Mouse (Mus musculus): ENCODE measurements at regions not wholly inside any gene's neighbourhood (a gene's known extent, or its start where the extent isn't known, plus 50 kb on each side); places are given as distances from the start of the nearest gene placed in this dataset.

GRCm38 (mm10) chr17:27333141-27333540, 128.9 kb upstream of the Lemd2 start:
- H3K4me3 ChIP-seq (ENCODE audit: control insufficient read depth in 1 of 2, insufficient read depth in 1 of 2, low read depth in 1 of 2, low read length in 2 of 2): no peak overlapping the region
- no peak overlapping the region for H3K9ac ChIP-seq (ENCODE audit: low read length)
- H3K4me2 ChIP-seq (ENCODE audit: low read length): no peak overlapping the region
- H3K27me3 ChIP-seq (ENCODE audit: control insufficient read depth, insufficient read depth, low read length): no peaks in the 10 kb centered on the region; the same call in none of the 2 replicates
- WGBS: 82% methylated on average over 6 of the region's 6 CpGs
- H3K4me1 ChIP-seq (ENCODE audit: control insufficient read depth in 2 of 2, insufficient read depth in 2 of 2, low read length in 2 of 2): peaks cover 6 to 10% of the 10 kb centered on the region in 2 experiments
- no peak overlapping the region for H3K27ac ChIP-seq (replicated peaks in 1 of 2; ENCODE audit: control insufficient read depth in 1 of 2, insufficient read depth in 1 of 2, low read depth in 2 of 2, low read length in 2 of 2)
- H3K9me3 ChIP-seq (ENCODE audit: control insufficient read depth, low read length): no peaks in the 10 kb centered on the region
- H3K36me3 ChIP-seq (ENCODE audit: control insufficient read depth, insufficient read depth, low read length): no peaks in the 10 kb centered on the region
- ATAC-seq (ENCODE audit: insufficient number of reproducible peaks, insufficient read depth, low FRiP score, low read depth): no peak

- H3K27ac ChIP-seq (replicated peaks in 1 of 2; ENCODE audit: control insufficient read depth in 1 of 2, insufficient read depth in 1 of 2, low read depth in 2 of 2, low read length in 2 of 2): no peak overlapping the region
- H3K36me3 ChIP-seq (ENCODE audit: control insufficient read depth, insufficient read depth, low read length): no peaks in the 10 kb centered on the region
- no peak overlapping the region for H3K4me3 ChIP-seq (ENCODE audit: control insufficient read depth in 1 of 2, insufficient read depth in 1 of 2, low read depth in 1 of 2, low read length in 2 of 2)
- H3K27me3 ChIP-seq (ENCODE audit: control insufficient read depth, insufficient read depth, low read length): no peaks in the 10 kb centered on the region; the same call in none of the 2 replicates
- no peaks in the 10 kb centered on the region for H3K9me3 ChIP-seq (ENCODE audit: control insufficient read depth, low read length)
- H3K4me1 ChIP-seq (ENCODE audit: control insufficient read depth in 2 of 2, insufficient read depth in 2 of 2, low read length in 2 of 2): peaks cover 3 to 10% of the 10 kb centered on the region in 2 experiments
- H3K4me2 ChIP-seq (ENCODE audit: low read length): no peak overlapping the region
- 74% methylated on average over 4 of the region's 4 CpGs for WGBS
- ATAC-seq (ENCODE audit: insufficient number of reproducible peaks, insufficient read depth, low FRiP score, low read depth): no peak
- no peak overlapping the region for H3K9ac ChIP-seq (ENCODE audit: low read length)
Observed at GRCm38 (mm10) chr17:27332076-27332475, 127.8 kb upstream of the Lemd2 start.

GRCm38 (mm10) chr17:27331630-27332029, 127.4 kb upstream of the Lemd2 start:
- Histone ChIP-seq H3K36me3 (ENCODE audit: control insufficient read depth, insufficient read depth, low read length) (no peaks in the 10 kb centered on the region), H3K27ac (replicated peaks in 1 of 2; ENCODE audit: control insufficient read depth in 1 of 2, insufficient read depth in 1 of 2, low read depth in 2 of 2, low read length in 2 of 2) (no peak overlapping the region), H3K9me3 (ENCODE audit: control insufficient read depth, low read length) (no peaks in the 10 kb centered on the region), H3K9ac (ENCODE audit: low read length) (no peak overlapping the region), H3K27me3 (ENCODE audit: control insufficient read depth, insufficient read depth, low read length) (peaks cover 2% of the 10 kb centered on the region), H3K4me3 (ENCODE audit: control insufficient read depth in 1 of 2, insufficient read depth in 1 of 2, low read depth in 1 of 2, low read length in 2 of 2) (no peak overlapping the region), H3K4me1 (ENCODE audit: control insufficient read depth in 2 of 2, insufficient read depth in 2 of 2, low read length in 2 of 2) (peaks cover 3 to 10% of the 10 kb centered on the region in 2 experiments; a peak in 3 of 4 replicates), H3K4me2 (ENCODE audit: low read length) (no peak overlapping the region)
- no peak for ATAC-seq (ENCODE audit: insufficient number of reproducible peaks, insufficient read depth, low FRiP score, low read depth)
- WGBS: 72% methylated on average over 5 of the region's 5 CpGs

GRCm38 (mm10) chr17:27329791-27330190, 125.5 kb upstream of the Lemd2 start:
- peaks cover 19% of the 10 kb centered on the region for H3K27me3 ChIP-seq (ENCODE audit: control insufficient read depth, insufficient read depth, low read length)
- no peaks in the 10 kb centered on the region for H3K9me3 ChIP-seq (ENCODE audit: control insufficient read depth, low read length)
- peaks cover 3 to 7% of the 10 kb centered on the region in 2 experiments; a peak in 2 of 4 replicates for H3K4me1 ChIP-seq (ENCODE audit: control insufficient read depth in 2 of 2, insufficient read depth in 2 of 2, low read length in 2 of 2)
- no peak for ATAC-seq (ENCODE audit: insufficient number of reproducible peaks, insufficient read depth, low FRiP score, low read depth)
- H3K27ac ChIP-seq (replicated peaks in 1 of 2; ENCODE audit: control insufficient read depth in 1 of 2, insufficient read depth in 1 of 2, low read depth in 2 of 2, low read length in 2 of 2): no peak overlapping the region
- no peaks in the 10 kb centered on the region for H3K36me3 ChIP-seq (ENCODE audit: control insufficient read depth, insufficient read depth, low read length)
- no peak overlapping the region for H3K4me2 ChIP-seq (ENCODE audit: low read length)
- WGBS: 39% methylated on average over 6 of the region's 6 CpGs
- no peak overlapping the region for H3K4me3 ChIP-seq (ENCODE audit: control insufficient read depth in 1 of 2, insufficient read depth in 1 of 2, low read depth in 1 of 2, low read length in 2 of 2)
- H3K9ac ChIP-seq (ENCODE audit: low read length): no peak overlapping the region

GRCm38 (mm10) chr17:27329183-27329582, 124.9 kb upstream of the Lemd2 start:
- ATAC-seq (ENCODE audit: insufficient number of reproducible peaks, insufficient read depth, low FRiP score, low read depth): no peak

GRCm38 (mm10) chr17:27325002-27325460, 120.8 kb upstream of the Lemd2 start:
- Histone ChIP-seq H3K4me2 (ENCODE audit: low read length) (peak overlapping the region; percentile 56), H3K4me1 (ENCODE audit: control insufficient read depth in 2 of 2, insufficient read depth in 2 of 2, low read length in 2 of 2) (peaks cover 3 to 7% of the 10 kb centered on the region in 2 experiments; a peak in 2 of 4 replicates), H3K9ac (ENCODE audit: low read length) (no peak overlapping the region), H3K27me3 (ENCODE audit: control insufficient read depth, insufficient read depth, low read length) (peaks cover 20% of the 10 kb centered on the region), H3K9me3 (ENCODE audit: control insufficient read depth, low read length) (no peaks in the 10 kb centered on the region), H3K36me3 (ENCODE audit: control insufficient read depth, insufficient read depth, low read length) (no peaks in the 10 kb centered on the region), H3K4me3 (ENCODE audit: control insufficient read depth in 1 of 2, insufficient read depth in 1 of 2, low read depth in 1 of 2, low read length in 2 of 2) (peak overlapping the region; percentile 2 to 24; a peak in 3 of 4 replicates), H3K27ac (replicated peaks in 1 of 2; ENCODE audit: control insufficient read depth in 1 of 2, insufficient read depth in 1 of 2, low read depth in 2 of 2, low read length in 2 of 2) (no peak overlapping the region)
- ATAC-seq (ENCODE audit: insufficient number of reproducible peaks, insufficient read depth, low FRiP score, low read depth): peak; percentile 48; the same call in 1 of the 2 replicates
- 4% methylated on average over 18 of the region's 18 CpGs for WGBS

More at GRCm38 (mm10) chr17:27329183-27329582, 124.9 kb upstream of the Lemd2 start:
- H3K36me3 ChIP-seq (ENCODE audit: control insufficient read depth, insufficient read depth, low read length): no peaks in the 10 kb centered on the region
- peaks cover 3 to 7% of the 10 kb centered on the region in 2 experiments; a peak in 2 of 4 replicates for H3K4me1 ChIP-seq (ENCODE audit: control insufficient read depth in 2 of 2, insufficient read depth in 2 of 2, low read length in 2 of 2)
- H3K9me3 ChIP-seq (ENCODE audit: control insufficient read depth, low read length): no peaks in the 10 kb centered on the region
- WGBS: 80% methylated on average over 8 of the region's 8 CpGs
- peaks cover 20% of the 10 kb centered on the region for H3K27me3 ChIP-seq (ENCODE audit: control insufficient read depth, insufficient read depth, low read length)
- no peak overlapping the region for H3K4me2 ChIP-seq (ENCODE audit: low read length)
- no peak overlapping the region for H3K27ac ChIP-seq (replicated peaks in 1 of 2; ENCODE audit: control insufficient read depth in 1 of 2, insufficient read depth in 1 of 2, low read depth in 2 of 2, low read length in 2 of 2)
- no peak overlapping the region for H3K9ac ChIP-seq (ENCODE audit: low read length)
- H3K4me3 ChIP-seq (ENCODE audit: control insufficient read depth in 1 of 2, insufficient read depth in 1 of 2, low read depth in 1 of 2, low read length in 2 of 2): no peak overlapping the region

GRCm38 (mm10) chr17:27323513-27323912, 119.2 kb upstream of the Lemd2 start:
- Histone ChIP-seq H3K4me2 (ENCODE audit: low read length) (no peak overlapping the region), H3K36me3 (ENCODE audit: control insufficient read depth, insufficient read depth, low read length) (no peaks in the 10 kb centered on the region), H3K27me3 (ENCODE audit: control insufficient read depth, insufficient read depth, low read length) (peaks cover 24% of the 10 kb centered on the region), H3K27ac (replicated peaks in 1 of 2; ENCODE audit: control insufficient read depth in 1 of 2, insufficient read depth in 1 of 2, low read depth in 2 of 2, low read length in 2 of 2) (no peak overlapping the region), H3K9me3 (ENCODE audit: control insufficient read depth, low read length) (no peaks in the 10 kb centered on the region), H3K9ac (ENCODE audit: low read length) (no peak overlapping the region), H3K4me3 (ENCODE audit: control insufficient read depth in 1 of 2, insufficient read depth in 1 of 2, low read depth in 1 of 2, low read length in 2 of 2) (no peak overlapping the region), H3K4me1 (ENCODE audit: control insufficient read depth in 2 of 2, insufficient read depth in 2 of 2, low read length in 2 of 2) (peaks cover 4 to 8% of the 10 kb centered on the region in 2 experiments; a peak in 3 of 4 replicates)
- WGBS: 39% methylated on average over 2 of the region's 2 CpGs
- ATAC-seq (ENCODE audit: insufficient number of reproducible peaks, insufficient read depth, low FRiP score, low read depth): no peak

Measured in heart, embryonic 14.5 days (tissue).